Mouse (Mus musculus): ENCODE measurements around the gene Irak2.

DNA sequence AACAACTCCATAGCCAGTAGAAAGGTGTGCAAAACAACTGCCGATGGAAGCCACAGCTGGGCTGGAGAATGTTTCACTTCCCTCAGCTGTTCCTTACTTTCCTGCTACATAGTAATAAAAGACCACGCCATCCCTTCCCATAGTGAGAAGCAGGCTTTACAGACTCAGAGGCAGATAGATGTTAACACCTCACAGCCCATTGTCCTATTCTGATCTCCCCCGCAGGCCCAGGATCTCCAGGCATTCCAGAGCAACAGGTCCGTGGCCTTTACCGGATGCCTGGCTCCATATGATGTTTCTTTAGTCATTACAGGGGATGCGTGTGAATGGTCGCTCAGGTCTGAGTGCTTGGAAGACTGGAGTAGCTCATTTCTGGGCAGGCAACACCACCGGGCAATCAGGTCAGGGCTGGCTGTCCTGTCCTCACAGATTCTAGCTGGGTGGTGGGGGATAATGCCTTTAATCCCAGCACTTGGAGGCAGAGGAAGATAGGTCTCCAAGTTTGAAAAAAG is 29.4 kb downstream of the Irak2 start:
- TF ChIP-seq CTCF (IDR thresholded peaks at IDR 0.05; ENCODE audit: control insufficient read depth, insufficient read depth, low read length) (no peak), POLR2A (IDR thresholded peaks at IDR 0.05; ENCODE audit: borderline replicate concordance, control insufficient read depth, low read depth, low read length) (no peak)
